Mouse (Mus musculus) gastrocnemius, postnatal 14 days (tissue): ENCODE measurements around the gene Zdhhc8. TPM values are rescaled to one million over a fixed set of nuclear protein-coding genes. Genes with fewer than 3 reads are reported as not detected.

Experiments
- DNase-seq: peaks from one replicate; pipeline ENCODE4 v3.0.0; 2021; ENCODE audit warnings: mixed read lengths
- intact Hi-C: fragments of 180-260 bp; cut with DNase I; formaldehyde crosslinking; loops from one replicate; pipeline ENCODE4 v1.15.1; 2025; ENCODE audit warnings: low total_unique reads
- total RNA-seq, 2 experiments: library from RNA; stranded (reverse); gene quantifications; 2 replicates each; pipeline ENCODE4 v1.2.3; 2021

Gene Zdhhc8
- total RNA-seq, 2 experiments from 2014 or later: 20.3 to 21.7 TPM

DNA sequence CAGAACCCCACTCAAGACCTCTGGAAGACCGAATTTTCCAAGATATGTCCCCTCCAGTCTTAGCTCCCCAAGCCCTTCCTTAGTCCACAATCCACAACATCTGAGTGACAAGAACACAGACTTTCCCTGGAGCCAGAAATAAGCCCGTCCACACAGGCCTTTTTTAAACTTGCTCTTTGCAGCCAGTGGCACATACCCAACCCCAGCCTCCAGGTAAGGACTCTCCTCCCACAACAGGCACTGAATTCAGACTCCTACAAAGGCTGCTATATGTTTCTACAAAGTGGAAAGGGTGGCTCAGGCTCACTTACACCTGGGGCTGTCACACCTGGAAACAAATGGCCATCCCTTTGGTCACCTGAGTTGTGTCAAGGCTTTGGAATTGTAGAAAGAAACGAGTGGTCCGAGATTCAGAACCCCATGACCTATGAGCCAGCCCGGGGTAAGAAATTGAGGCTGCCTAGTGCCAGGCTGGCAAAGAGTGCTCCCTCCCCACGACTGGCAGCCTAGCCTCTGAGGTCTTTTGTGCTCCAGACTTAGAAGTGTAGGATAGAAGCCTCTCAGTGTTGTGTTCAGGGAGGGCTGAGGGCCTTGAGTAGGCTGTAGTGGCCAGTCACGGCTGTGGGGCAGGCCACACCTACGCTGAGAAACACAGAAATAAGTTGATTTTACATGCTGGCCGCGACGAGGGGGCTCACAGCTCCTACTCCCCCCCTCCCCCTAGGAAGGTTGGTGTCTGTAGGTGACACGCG is 841 bp downstream of the Zdhhc8 start:
- intact Hi-C loops: no loop called here
- no peak for DNase-seq

DNA sequence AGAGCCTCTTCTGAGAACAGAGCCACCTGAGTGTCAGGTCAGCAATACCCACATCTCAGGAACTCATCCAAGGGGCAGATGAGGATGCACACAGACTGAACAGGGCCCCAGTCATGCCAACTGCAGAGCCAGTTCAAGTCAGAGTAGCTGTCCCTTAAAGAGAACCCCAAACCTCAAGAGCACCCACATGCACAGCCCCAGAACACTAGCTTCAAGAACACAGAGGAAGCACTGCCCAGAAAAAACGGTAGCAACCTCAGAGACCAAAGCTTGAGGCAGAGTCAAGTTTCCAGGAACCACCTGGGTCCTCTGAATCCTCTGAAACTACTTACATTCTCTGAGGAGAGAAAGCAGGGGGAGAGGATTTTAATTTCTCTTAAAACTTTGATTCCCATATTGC is 1.5 kb downstream of the Zdhhc8 start:
- intact Hi-C loops: no loop called here
- no peak for DNase-seq

DNA sequence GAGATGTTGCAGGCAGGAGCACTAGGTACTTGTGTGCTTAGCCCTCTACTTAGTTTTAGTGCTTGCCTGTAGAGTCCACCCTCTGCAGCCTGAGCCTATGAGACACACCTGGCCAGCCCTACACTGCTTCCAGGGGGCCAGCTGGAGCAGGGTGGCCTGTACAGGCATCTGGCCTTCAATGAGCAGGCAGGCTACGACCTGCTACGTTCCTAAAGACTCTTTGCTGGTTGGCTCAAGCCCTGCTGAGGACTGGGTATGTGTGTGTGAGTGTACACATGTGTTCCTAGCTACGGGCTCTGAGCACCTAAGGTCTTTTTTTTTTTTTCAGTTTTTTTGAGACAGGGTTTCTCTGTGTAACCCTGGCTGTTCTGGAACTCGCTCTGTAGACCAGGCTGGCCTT is 3.5 kb downstream of the Zdhhc8 start:
- intact Hi-C loops: no loop called here

DNA sequence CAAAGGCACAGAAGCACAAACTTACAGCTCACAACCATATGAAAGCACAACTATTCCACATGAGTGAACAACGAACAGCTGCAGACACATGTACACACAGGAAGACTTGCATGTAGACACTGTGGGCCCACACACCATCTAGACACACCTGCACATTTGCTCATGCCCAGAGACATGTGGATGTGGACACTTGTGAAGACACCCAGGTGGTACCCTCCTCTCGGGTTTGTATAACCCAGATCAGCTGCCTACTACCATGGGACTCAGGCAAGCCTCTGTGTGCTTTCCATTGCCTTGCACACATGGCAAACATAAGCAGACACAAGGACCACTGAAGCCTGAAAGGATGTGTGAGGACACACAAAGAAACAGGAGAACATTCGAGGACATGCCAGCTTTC is 3.9 kb downstream of the Zdhhc8 start:
- intact Hi-C loops: no loop called here
- DNase-seq: no peak

More for the DNA sequence above, 3.5 kb downstream of the Zdhhc8 start:
- DNase-seq: no peak

DNA sequence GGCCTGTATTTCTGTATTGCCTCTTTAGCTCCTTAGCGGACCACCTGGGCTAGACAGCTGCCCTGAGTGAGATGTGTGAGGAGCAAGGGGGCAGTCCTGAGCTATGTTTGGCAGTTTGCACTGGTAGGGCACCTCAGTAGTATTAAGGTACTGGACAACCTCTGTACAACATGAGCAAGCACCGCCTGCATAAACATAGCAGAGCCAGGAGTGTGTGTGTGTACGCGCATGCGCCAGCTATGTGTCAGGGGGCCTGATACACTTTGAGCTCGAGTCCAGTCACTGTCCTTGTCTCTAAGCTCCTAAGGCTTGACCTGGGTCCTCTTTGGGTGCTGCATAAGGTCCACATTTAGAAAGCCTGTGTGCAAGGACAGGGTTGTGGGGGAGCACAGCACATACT is 4.3 kb downstream of the Zdhhc8 start:
- DNase-seq: no peak
- intact Hi-C loops: no loop called here

DNA sequence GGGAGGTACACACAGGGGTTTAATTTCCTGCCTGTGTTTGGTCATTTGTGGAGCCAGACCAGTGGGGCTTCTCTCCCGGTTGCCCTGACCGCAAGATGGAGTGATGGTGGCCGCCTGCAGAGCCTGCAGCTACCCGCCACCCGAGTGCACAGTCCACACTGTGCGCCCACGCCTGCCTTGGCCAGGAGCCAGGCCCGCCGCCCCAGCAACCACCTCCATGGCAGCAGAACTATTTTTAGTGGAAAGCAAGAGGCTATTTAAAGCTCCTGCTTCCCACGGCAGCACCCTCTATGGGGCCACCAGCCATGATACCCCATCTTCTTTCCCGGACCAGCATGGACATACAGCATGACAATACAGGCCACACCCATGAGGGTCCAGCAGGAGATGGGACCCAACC is 5.3 kb downstream of the Zdhhc8 start:
- intact Hi-C loops: no loop called here
- DNase-seq: no peak

DNA sequence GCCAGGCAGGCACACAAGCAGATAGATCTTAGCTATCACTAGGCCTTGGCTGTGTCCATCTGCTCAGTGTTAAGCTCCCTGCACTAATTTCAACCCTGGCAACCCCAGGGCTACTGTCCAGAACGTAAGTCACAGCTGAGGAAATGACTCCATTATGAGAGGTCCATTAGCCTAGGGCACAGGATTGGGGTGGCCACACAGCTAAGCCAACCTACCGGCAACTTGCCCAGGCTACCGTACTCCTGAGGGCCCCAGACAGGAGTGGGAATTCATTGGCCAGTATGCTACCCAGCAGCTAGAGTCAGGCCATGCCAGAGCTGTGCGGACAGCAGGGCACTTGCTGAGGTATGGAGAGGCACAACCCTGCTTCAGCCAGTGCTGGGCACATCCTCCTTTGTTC is 6.1 kb downstream of the Zdhhc8 start:
- DNase-seq: no peak
- intact Hi-C loops: no loop called here

DNA sequence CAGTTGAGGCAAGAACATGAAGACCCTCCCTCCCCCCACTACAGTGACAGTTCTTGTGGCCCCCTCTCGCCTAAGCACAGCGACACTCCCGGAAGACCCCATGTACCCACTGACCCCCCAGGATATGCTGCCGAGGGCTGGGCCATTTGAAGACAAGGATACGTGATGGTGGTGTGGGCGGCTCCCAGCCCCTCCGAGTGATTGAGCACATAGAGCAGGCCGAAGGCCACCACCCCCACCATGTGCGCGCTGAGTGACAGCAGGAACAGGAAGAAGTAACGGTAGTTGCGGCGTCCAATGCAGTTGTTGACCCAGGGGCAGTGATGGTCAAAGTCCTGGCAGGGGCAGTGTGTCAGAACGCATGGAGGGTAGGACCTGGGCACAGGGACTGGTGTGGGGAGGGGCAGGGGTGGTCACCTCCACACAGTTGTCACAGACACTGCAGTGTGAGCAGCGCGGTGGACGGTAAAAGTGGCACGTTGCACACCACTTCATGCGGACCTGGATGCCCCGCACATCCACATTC is 7.0 kb downstream of the Zdhhc8 start:
- intact Hi-C loops: no loop called here
- DNase-seq: no peak

DNA sequence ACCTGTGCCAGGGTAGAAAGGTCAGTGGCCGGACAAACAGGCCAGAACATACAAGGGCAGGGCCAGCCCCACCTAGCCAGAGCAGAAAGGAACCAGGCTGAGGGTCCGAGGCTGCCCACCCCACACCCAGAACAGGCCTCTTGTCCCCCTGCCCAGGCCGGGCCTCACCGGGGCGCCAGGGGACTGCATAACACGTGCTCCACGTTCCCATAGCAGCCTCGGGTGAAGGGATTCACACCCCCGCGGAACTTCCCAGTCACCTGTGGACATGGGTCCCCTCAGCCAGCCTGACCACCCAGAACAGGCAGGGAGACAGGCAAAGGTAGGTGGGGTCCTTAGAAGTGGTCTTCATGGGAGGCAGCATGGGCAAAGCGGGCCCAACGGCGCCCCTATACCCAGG is 7.7 kb downstream of the Zdhhc8 start:
- DNase-seq: no peak
- intact Hi-C loops: no loop called here

DNA sequence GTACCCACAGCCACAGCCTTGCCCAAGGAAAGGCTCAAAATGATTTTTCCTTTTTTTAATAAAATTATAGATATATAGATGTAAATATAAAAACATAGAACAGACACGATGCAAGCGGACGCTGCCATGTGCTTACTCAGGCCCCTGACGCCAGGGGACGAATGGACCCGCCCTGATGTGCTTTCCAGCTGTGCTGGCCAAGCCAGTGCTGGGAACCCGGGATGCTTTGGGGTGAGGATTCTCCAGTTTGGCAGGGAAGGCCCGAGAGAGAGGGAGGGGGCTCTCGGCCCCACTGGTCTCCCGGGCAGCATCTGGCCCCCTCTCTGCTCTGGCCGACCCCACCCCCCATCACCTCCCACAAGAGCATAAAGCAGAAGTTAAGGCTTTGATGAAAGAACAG is 12.7 kb downstream of the Zdhhc8 start:
- intact Hi-C loops: no loop called here
- DNase-seq: peak; percentile 59

DNA sequence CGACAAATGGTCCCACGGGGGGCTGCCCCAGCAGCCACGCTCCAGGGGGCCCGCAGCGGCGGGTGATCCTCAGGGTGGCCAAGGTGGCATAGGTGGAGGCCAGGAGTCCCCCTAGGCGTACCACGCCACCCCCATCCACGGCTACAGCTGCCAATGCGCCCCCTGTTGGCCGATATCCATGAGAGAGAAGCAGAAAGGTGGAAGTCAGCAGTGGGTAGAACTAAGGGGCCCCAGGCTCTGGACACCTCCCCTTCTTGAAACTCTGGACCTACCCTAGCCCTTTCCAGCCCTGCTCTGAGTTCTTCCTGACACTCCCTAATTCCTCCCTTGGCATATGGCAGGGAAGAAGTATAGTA is 13.4 kb downstream of the Zdhhc8 start:
- intact Hi-C loops: no loop called here
- no peak for DNase-seq

DNA sequence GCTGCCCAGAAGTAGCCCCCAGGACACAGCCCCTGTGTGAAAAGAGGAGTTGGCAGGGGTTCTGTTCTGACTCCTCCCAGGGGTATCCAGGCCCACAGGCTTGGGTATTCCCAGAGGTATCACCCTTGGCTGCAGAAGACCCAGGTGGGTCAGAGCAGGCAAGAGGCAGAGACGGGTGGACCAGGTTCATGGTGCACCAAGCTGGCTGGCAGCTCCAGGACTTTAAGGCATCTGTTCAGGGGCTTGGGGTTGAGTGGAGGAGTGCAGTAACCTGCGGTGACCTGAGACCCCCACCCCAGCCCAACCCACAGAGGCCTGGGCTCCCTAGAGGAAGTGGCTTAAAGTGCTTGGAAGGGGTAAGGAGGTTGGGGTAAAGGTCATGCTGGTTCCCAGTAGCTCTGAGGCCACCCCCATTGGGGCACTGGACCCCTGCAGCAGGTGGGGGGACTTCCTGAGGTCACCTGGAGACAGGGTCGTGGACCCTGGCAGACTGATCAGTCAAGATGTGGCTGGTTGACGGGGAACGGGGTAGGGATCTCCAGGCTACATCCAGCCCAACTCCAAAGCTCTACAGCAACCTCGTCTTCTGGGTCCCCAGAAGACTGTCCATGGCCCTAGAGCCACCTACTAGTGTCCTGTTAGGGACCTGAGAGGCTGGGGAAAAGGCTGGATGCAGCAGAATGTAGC is 13.9 kb downstream of the Zdhhc8 start:
- no peak for DNase-seq
- intact Hi-C loops: no loop called here

DNA sequence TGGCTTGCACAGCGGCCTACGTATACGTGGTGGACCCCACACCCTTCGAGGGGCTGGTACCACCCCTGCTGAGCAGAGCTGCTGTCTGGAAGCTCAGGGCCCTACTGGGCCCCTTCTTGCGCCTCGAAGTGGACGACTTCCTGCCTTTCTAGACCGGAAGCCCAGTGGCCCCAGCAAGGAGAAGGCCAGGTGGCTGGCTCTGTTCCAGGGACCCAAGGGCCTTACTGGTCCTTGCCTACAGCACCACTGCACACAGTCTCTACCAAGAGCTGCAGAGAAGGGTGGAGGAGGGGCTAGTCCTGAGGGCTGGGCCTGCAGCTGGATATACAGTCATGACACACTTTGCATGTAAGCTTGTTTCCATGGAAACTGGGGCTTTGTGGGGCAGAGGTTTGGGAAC is 14.9 kb downstream of the Zdhhc8 start:
- intact Hi-C loops: no loop called here
- peak; percentile 53 for DNase-seq

DNA sequence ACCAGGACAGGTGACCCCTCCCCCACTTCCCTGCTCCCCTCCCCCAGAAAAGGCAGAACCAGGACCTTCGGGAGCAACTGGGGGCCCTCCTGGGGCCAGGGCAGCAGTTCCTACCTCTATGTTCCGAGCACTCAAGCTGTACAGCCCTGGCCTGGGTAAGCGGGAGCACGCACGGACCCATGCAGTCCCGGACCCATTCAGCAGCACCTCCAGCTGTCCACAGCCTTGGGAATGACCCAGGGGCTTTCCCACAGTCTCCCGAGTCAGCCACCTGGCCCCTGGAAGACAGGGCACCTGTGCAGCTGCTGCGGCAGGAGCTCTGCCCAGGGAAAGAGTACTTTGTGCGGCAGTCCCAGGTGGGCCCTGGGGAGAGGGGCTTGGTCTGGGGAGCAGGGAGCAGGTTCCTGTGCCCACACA is 16.3 kb downstream of the Zdhhc8 start:
- no peak for DNase-seq
- intact Hi-C loops: loop anchor here (10.0 kb wide), 1 partner anchor 164 kb away; the partner anchor contains the start of gene Dgcr6

DNA sequence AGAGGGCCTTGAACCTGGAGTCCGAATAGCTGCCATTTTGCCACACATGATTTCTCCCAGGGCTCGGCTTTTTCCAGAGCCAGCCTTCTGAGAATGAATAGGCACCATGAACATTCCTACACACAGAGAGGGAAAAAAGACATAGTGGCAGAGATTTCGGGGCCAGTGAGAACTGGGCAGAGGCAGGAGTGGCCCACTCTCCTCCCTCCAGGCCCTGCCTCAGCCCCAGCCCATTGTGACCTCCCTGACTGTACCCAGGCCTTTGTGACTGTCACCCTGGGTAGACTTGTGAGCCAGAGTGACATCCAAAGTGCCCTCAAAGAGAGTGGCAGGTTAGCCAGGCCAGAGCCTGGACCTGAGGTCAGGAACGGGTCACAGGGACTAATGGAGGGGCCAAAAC is 17.4 kb downstream of the Zdhhc8 start, which contains the start of gene Ccdc188:
TSS of gene Ccdc188 (plus strand) at position 301 of the 400 bp plus-strand sequence.
- intact Hi-C loops: loop anchor here (10.0 kb wide), 1 partner anchor 163 kb away; the partner anchor contains the start of gene Dgcr6
- no peak for DNase-seq

DNA sequence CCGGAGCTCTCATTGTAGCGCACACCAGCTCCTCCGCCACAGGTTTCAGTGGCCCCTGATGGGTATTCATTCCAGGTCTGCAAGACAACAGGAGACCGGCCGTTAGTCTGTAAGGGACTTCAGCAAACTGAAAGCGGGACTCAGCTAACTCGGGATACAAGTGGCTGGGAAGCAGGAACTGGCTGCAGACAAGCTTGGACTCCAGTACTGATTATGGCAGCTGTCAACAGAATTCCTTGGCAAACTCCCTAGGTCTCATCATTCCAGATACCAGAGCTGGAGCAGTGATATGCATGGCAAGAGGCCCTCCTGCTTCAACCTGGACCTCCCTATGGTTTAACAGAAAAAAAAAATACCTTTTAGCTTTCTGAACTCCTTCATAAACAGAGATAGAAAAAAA is 20.1 kb downstream of the Zdhhc8 start:
- DNase-seq: no peak
- intact Hi-C loops: loop anchor here (5.0 to 10.0 kb wide), 2 partner anchors 38 to 160 kb away; partner anchors contain the start of gene Dgcr6

DNA sequence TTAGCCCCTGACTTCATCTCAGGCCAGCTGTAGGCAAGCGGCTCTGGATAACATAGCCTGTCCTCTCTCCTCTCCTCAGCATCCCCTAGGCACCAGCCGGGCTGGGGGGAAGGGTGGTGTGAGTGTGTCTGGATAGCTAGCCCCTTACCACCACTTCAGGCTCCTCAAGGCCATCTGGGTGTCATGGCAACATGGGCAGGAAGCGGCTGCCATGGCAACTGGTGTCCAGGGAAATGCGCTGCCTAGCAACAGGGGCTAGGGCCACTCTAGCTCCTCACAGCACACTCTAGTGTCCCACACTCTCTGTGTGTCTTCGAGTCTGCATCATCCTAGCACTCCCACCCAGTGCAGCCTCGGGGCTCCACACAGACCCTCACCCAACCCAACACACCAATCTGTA is 21.2 kb downstream of the Zdhhc8 start:
- intact Hi-C loops: loop anchor here (5.0 to 10.0 kb wide), 2 partner anchors 36 to 159 kb away; partner anchors contain the start of gene Dgcr6
- no peak for DNase-seq

DNA sequence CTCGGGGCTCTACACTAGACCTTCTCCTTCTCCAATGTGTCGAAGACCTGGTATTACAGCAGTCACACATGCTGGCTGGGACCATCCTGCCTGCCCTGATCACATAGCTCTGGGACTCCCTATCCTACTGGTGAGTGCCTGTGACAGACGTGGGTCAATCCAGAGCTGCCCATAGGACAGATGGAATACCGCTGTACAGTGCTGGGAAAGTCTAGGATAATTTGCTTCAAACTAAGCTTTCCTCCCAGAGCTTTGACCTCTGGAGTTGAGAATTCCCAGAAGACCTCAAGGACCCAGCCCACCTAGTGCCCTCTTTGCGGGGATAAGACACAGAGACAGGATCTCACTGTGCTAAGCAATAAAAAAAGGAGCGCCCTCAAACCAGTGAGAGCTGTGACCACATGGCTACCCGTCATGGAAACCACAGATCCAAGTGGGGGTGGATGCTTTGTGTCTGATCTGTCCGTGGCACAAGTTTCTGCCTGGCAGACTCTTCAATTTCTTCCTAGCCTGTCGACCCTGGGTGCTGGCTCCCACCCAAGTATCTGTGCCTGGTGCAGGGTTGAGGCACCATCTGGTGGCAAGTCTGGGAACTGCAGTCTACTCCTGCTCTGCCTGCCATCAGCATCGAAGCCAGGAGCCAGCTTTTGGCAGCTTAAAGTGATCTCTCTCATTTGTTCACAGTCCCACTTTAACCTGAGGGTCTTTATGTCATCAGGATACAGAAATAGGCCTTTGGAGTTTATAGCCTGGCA is 23.3 kb downstream of the Zdhhc8 start:
- peak; percentile 89 for DNase-seq
- intact Hi-C loops: loop anchor here (5.0 to 10.0 kb wide), 2 partner anchors 34 to 157 kb away; partner anchors contain the start of gene Dgcr6

DNA sequence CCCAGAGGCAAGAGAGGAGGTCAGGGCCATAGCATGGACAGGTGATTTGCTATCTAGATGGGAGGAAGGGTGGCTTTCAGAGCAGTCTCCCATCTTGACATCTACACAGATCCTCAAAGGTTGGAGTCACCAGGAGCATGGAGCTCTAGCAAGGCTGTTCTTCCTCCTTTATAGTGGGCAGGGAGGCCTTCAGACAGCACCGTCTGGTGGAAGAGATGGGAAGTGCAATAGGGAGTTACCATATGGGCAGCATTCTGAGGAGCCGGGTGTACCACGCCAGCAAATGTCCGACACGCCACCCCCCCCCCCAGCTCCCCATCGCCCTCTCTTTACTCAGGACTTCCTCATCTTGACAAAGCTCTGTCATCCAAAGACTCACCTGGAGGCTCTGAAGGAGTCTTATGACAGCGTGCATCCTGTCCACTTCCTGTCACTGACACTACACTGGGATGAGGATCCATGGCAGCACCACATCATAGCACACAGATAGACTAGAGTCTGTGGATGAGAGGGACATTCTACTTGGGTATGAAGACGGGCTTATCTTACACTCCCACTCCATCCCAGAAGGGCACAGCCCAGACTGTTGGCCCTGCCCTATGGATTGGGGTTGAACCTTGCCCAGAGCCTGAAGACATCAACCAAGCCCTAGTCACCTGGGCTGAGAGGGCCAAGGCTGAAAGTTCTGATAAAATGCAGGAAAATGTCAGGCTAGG is 24.1 kb downstream of the Zdhhc8 start:
- peak; percentile 48 for DNase-seq

More for the DNA sequence above, 24.1 kb downstream of the Zdhhc8 start:
- intact Hi-C loops: loop anchor here (5.0 to 10.0 kb wide), 2 partner anchors 34 to 156 kb away; partner anchors contain the start of gene Dgcr6
